Mouse (Mus musculus) left cerebral cortex, adult 9 months (tissue): ENCODE measurements around the gene Rsph9.

ENCODE experiments used
- DNase-seq, 2 experiments: peaks; one replicate each; pipeline ENCODE4 v3.0.0; 2022; ENCODE audit warnings: low spot score in 2 of 2

The Rsph9 gene

GRCm38 (mm10) chr17:46102608-46103159 lies 41.3 kb downstream of the Rsph9 start:
- no peak for DNase-seq

GRCm38 (mm10) chr17:46101906-46102305 lies 42.1 kb downstream of the Rsph9 start:
- DNase-seq: no peak

GRCm38 (mm10) chr17:46098525-46098924 lies 45.5 kb downstream of the Rsph9 start:
- no peak for DNase-seq

- no peak for DNase-seq
Observed at GRCm38 (mm10) chr17:46091899-46092298, 52.1 kb downstream of the Rsph9 start.

GRCm38 (mm10) chr17:46091351-46091750 lies 52.7 kb downstream of the Rsph9 start:
- DNase-seq: no peak

- DNase-seq: no peak
Observed at GRCm38 (mm10) chr17:46086341-46086870, 57.6 kb downstream of the Rsph9 start.

- peak; percentile 28 to 59 for DNase-seq
Observed at GRCm38 (mm10) chr17:46084091-46084501, 59.9 kb downstream of the Rsph9 start.

- no peak for DNase-seq
Observed at GRCm38 (mm10) chr17:46083381-46083780, 60.6 kb downstream of the Rsph9 start.

GRCm38 (mm10) chr17:46081657-46082056 lies 62.4 kb downstream of the Rsph9 start:
- no peak for DNase-seq

GRCm38 (mm10) chr17:46081042-46081441 lies 63.0 kb downstream of the Rsph9 start:
- DNase-seq: no peak

- no peak for DNase-seq
Observed at GRCm38 (mm10) chr17:46080388-46080787, 63.6 kb downstream of the Rsph9 start.

- DNase-seq: no peak
Observed at GRCm38 (mm10) chr17:46079037-46079436, 65.0 kb downstream of the Rsph9 start.

GRCm38 (mm10) chr17:46077921-46078534 lies 66.0 kb downstream of the Rsph9 start:
- DNase-seq: no peak

- DNase-seq: no peak
Observed at GRCm38 (mm10) chr17:46076260-46076551, 67.8 kb downstream of the Rsph9 start.

GRCm38 (mm10) chr17:46075551-46076259 lies 68.3 kb downstream of the Rsph9 start:
- no peak for DNase-seq

GRCm38 (mm10) chr17:46075116-46075485 lies 68.9 kb downstream of the Rsph9 start:
- no peak for DNase-seq

- DNase-seq: no peak
Observed at GRCm38 (mm10) chr17:46074398-46075115, 69.5 kb downstream of the Rsph9 start.

GRCm38 (mm10) chr17:46073730-46074301 lies 70.2 kb downstream of the Rsph9 start:
- DNase-seq: peak; percentile 21 to 37
